Mouse (Mus musculus) adrenal gland, adult (tissue): ENCODE results near the gene Trf.

ENCODE experiments used
- DNase-seq, 2 experiments: peaks; one replicate each; pipeline ENCODE4 v3.0.0; 2022 to 2023; ENCODE audit warnings: low spot score in 1 of 2; ENCODE audit not compliant: inconsistent age in 2 of 2

Gene Trf

GRCm38 (mm10) chr9:103230151-103230951, at the start of gene Trf, which contains the start of gene Gm20425:
TSS of gene Trf (minus strand) at chr9:103230444.
TSS of gene Gm20425 (minus strand) at chr9:103230307.
- DNase-seq: peak; percentile 56 to 71

- DNase-seq: no peak
These were observed 46.6 kb upstream of the Trf start for GRCm38 (mm10) chr9:103276876-103277275.

- no peak for DNase-seq
These were observed 45.4 kb upstream of the Trf start for GRCm38 (mm10) chr9:103275676-103276075.

- DNase-seq: no peak
These were observed 44.6 kb upstream of the Trf start for GRCm38 (mm10) chr9:103274819-103275218.

- DNase-seq: no peak
These were observed 40.9 kb upstream of the Trf start for GRCm38 (mm10) chr9:103271104-103271503.

- no peak for DNase-seq
These were observed 35.5 kb upstream of the Trf start for GRCm38 (mm10) chr9:103265778-103266177.

GRCm38 (mm10) chr9:103252906-103253305, 22.7 kb upstream of the Trf start:
- no peak for DNase-seq

- peak in 1 of 2 experiments; percentile 69 for DNase-seq
These were observed 18.4 kb upstream of the Trf start for GRCm38 (mm10) chr9:103248618-103249017.

GRCm38 (mm10) chr9:103246526-103247168, 16.4 kb upstream of the Trf start:
- DNase-seq: no peak

GRCm38 (mm10) chr9:103243640-103244039, 13.4 kb upstream of the Trf start:
- no peak for DNase-seq

GRCm38 (mm10) chr9:103241206-103241605, 11.0 kb upstream of the Trf start:
- no peak for DNase-seq

GRCm38 (mm10) chr9:103239471-103239870, 9.2 kb upstream of the Trf start:
- DNase-seq: no peak

GRCm38 (mm10) chr9:103234565-103235165, 4.4 kb upstream of the Trf start:
- peak in 1 of 2 experiments; percentile 35 for DNase-seq

GRCm38 (mm10) chr9:103234059-103234458, 3.8 kb upstream of the Trf start:
- DNase-seq: no peak

GRCm38 (mm10) chr9:103233006-103233395, 2.8 kb upstream of the Trf start:
- no peak for DNase-seq

GRCm38 (mm10) chr9:103232232-103233005, 2.2 kb upstream of the Trf start:
- DNase-seq: no peak

GRCm38 (mm10) chr9:103229037-103229867, 992 bp downstream of the Trf start:
- no peak for DNase-seq

- no peak for DNase-seq
These were observed 1.8 kb downstream of the Trf start for GRCm38 (mm10) chr9:103228370-103229003.

- DNase-seq: no peak
These were observed 2.5 kb downstream of the Trf start for GRCm38 (mm10) chr9:103227760-103228159.

GRCm38 (mm10) chr9:103226806-103227205, 3.4 kb downstream of the Trf start:
- DNase-seq: peak in 1 of 2 experiments; percentile 28
